Mouse (Mus musculus): Measurements from ENCODE around the gene Dmpk. TPM values are rescaled to one million over a fixed set of nuclear protein-coding genes. Genes with fewer than 3 reads are reported as not detected.

Gene Dmpk
- 28.8 and 30.2 TPM in 2 replicates for polyA plus RNA-seq (2012; rRNA removed)

DNA sequence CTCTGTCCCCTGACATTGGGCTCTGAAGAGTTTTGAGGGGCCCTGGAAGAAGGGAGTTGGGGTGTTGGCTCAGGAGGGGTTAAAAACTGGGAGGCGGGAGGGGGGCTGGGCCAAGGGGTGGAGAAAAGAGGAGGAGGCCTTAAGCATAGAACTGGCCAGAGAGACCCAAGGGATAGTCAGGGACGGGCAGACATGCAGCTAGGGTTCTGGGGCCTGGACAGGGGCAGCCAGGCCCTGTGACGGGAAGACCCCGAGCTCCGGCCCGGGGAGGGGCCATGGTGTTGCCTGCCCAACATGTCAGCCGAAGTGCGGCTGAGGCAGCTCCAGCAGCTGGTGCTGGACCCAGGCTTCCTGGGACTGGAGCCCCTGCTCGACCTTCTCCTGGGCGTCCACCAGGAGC lies at the start of gene Dmpk:
Gene Dmpk (plus strand): TSS at position 149 of the 400 bp plus-strand sequence.

GRCm38 (mm10) chr7:19054047-19054776 lies 29.4 kb upstream of the Dmpk start, which contains the start of gene Rsph6a:
Gene Rsph6a, plus strand, starts transcription at chr7:19054690.

GRCm38 (mm10) chr7:19075723-19076585 lies 7.7 kb upstream of the Dmpk start, which contains the start of gene Dmwd:
Gene Dmwd, plus strand, starts transcription at chr7:19076227.

GRCm38 (mm10) chr7:19094471-19094825 lies 10.8 kb downstream of the Dmpk start, which contains the start of gene Six5:
Gene Six5, plus strand, starts transcription at chr7:19094594.

DNA sequence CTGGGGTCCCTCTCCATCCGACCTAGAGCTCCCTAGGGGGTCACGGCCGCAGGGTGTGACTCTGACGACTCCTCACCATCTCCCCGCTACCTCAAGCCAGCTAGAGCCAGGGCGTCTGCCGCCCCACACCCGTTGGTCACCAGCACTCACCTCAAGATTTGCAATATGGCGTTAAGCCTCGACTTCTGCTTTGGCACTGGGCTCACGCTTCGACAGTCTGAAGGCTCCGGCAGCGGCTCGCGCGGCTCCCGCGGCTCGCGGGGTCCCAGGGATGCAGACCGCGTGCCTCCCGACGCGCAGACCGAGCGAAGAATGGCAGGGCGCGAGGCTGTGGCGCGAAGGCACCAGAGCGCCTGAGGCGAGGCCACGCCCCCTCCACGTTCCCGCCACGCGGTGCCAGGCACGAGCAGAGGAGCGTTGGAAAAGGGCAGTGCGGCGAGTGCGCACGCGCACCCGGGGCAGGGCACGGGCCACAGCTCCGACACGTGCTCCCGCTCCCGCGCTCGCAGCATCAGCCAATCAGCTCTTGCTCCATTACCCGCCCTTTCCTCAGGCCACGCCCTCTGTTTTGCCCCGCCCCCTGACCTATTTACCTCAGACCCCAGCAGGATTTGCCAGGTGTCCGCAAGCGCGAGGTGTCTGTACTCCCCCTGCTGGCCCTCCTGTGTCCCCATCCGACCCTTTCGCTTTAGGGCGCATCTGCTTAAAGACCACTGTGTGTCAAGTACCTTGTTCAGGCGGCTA lies 34.6 kb downstream of the Dmpk start, which contains the start of gene Gm4969:
Gene Gm4969 (minus strand): TSS at position 341 of the 744 bp plus-strand sequence.

GRCm38 (mm10) chr7:19119631-19120429 lies 36.2 kb downstream of the Dmpk start, which contains the start of gene Fbxo46:
Gene Fbxo46, plus strand, starts transcription at chr7:19119859.

Other genes starting within 250 kb of the Dmpk start
- gene Mill2, start 243.9 kb upstream of the Dmpk start, polyA plus RNA-seq (2012; rRNA removed), result 0.53 and 0.58 TPM in 2 replicates
- 92.2 and 111 TPM in 2 replicates for gene Pglyrp1, start 212.5 kb upstream of the Dmpk start, polyA plus RNA-seq (2012; rRNA removed)
- 7.7 and 9.0 TPM in 2 replicates for gene Ccdc61, start 173.4 kb upstream of the Dmpk start, polyA plus RNA-seq (2012; rRNA removed)
- 0.08 and 0.13 TPM in 2 replicates for gene Nova2, start 158.0 kb upstream of the Dmpk start, polyA plus RNA-seq (2012; rRNA removed)
- gene Nanos2, start 96.4 kb upstream of the Dmpk start, polyA plus RNA-seq (2012; rRNA removed), result not detected in 2 replicates
- 0.18 and 0.19 TPM in 2 replicates for gene Mypop, start 92.6 kb upstream of the Dmpk start, polyA plus RNA-seq (2012; rRNA removed)
- gene Irf2bp1, start 79.8 kb upstream of the Dmpk start, polyA plus RNA-seq (2012; rRNA removed), result 7.0 and 7.7 TPM in 2 replicates
- 33.5 and 37.3 TPM in 2 replicates for gene Foxa3, start 60.3 kb upstream of the Dmpk start, polyA plus RNA-seq (2012; rRNA removed)
- gene Sympk, start 59.5 kb upstream of the Dmpk start, polyA plus RNA-seq (2012; rRNA removed), result 22.4 and 28.2 TPM in 2 replicates
- gene Rsph6a, start 29.2 kb upstream of the Dmpk start, polyA plus RNA-seq (2012; rRNA removed), result not detected in 2 replicates
- 17.7 and 21.3 TPM in 2 replicates for gene Dmwd, start 7.6 kb upstream of the Dmpk start, polyA plus RNA-seq (2012; rRNA removed)
- 5.0 and 6.1 TPM in 2 replicates for gene Six5, start 10.7 kb downstream of the Dmpk start, polyA plus RNA-seq (2012; rRNA removed)
- 0.11 and 0.14 TPM in 2 replicates for gene Gm4969, start 34.5 kb downstream of the Dmpk start, polyA plus RNA-seq (2012; rRNA removed)
- 2.1 and 2.2 TPM in 2 replicates for gene Fbxo46, start 36.0 kb downstream of the Dmpk start, polyA plus RNA-seq (2012; rRNA removed)
- gene Qpctl, start 65.4 kb downstream of the Dmpk start, polyA plus RNA-seq (2012; rRNA removed), result 2.8 and 3.1 TPM in 2 replicates
- 42.5 and 46.3 TPM in 2 replicates for gene Snrpd2, start 65.9 kb downstream of the Dmpk start, polyA plus RNA-seq (2012; rRNA removed)
- gene Gipr, start 82.3 kb downstream of the Dmpk start, polyA plus RNA-seq (2012; rRNA removed), result 1.00 and 2.3 TPM in 2 replicates
- gene Eml2, start 92.6 kb downstream of the Dmpk start, polyA plus RNA-seq (2012; rRNA removed), result 11.2 and 12.9 TPM in 2 replicates
- 0.94 and 0.97 TPM in 2 replicates for gene Gpr4, start 128.7 kb downstream of the Dmpk start, polyA plus RNA-seq (2012; rRNA removed)
- 6.5 TPM in 2 replicates for gene Opa3, start 144.5 kb downstream of the Dmpk start, polyA plus RNA-seq (2012; rRNA removed)
- 46.0 and 54.2 TPM in 2 replicates for gene Vasp, start 188.0 kb downstream of the Dmpk start, polyA plus RNA-seq (2012; rRNA removed)
- gene Ppm1n, start 196.2 kb downstream of the Dmpk start, polyA plus RNA-seq (2012; rRNA removed), result 0.06 and 0.12 TPM in 2 replicates
- gene Rtn2, start 198.8 kb downstream of the Dmpk start, polyA plus RNA-seq (2012; rRNA removed), result 3.1 and 3.7 TPM in 2 replicates
- 0.05 TPM in 2 replicates for gene Fosb, start 226.2 kb downstream of the Dmpk start, polyA plus RNA-seq (2012; rRNA removed)